Mouse (Mus musculus): ENCODE results near the gene Fbxl3. TPM values are rescaled to one million over a fixed set of nuclear protein-coding genes. Genes with fewer than 3 reads are reported as not detected.

The Fbxl3 gene
- polyA plus RNA-seq, 1 experiment = 10.4 TPM

GRCm38 (mm10) chr14:103095826-103096225 lies 3.5 kb downstream of the Fbxl3 start:
- no peaks in the 10 kb centered on the region for H3K27me3 ChIP-seq (ENCODE audit: control insufficient read depth, insufficient read depth, insufficient read length)
- H3K36me3 ChIP-seq (ENCODE audit: control insufficient read depth, insufficient read depth) = no peaks in the 10 kb centered on the region
- no peak overlapping the region for H3ac ChIP-seq (ENCODE audit: control insufficient read depth, insufficient read length)
- H3K4me3 ChIP-seq = no peak overlapping the region
- TF ChIP-seq CEBPB (IDR thresholded peaks at IDR 0.05; ENCODE audit: insufficient read depth, poor library complexity, severe bottlenecking) (no peak), E2F4 (IDR thresholded peaks at IDR 0.05; ENCODE audit: insufficient read depth) (no peak), POLR2A (IDR thresholded peaks at IDR 0.05; ENCODE audit: insufficient read length, low read depth) (no peak), USF1 (IDR thresholded peaks at IDR 0.05; ENCODE audit: low read depth) (no peak), MAX (IDR thresholded peaks at IDR 0.05; ENCODE audit: low read depth) (no peak), TCF12 (IDR thresholded peaks at IDR 0.05; ENCODE audit: insufficient read depth, poor library complexity, severe bottlenecking) (no peak), SRF (IDR thresholded peaks at IDR 0.05; ENCODE audit: control insufficient read depth, insufficient read length, low read depth) (no peak), POLR2AphosphoS2 (IDR thresholded peaks at IDR 0.05; ENCODE audit: insufficient read length, low read depth) (no peak), MYOG (IDR thresholded peaks at IDR 0.05; ENCODE audit: control insufficient read depth in 1 of 3, insufficient read depth in 1 of 3, insufficient read length in 2 of 3, low read depth in 2 of 3) (no peak), TCF3 (IDR thresholded peaks at IDR 0.05; ENCODE audit: insufficient read length, low read depth) (no peak), REST (IDR thresholded peaks at IDR 0.05; ENCODE audit: insufficient read depth, insufficient read length) (no peak), MYOD1 (IDR thresholded peaks at IDR 0.05; ENCODE audit: control insufficient read depth in 1 of 3, insufficient read length in 2 of 3, low read depth in 2 of 3) (no peak)
- H3K4me2 ChIP-seq (ENCODE audit: low read depth) = no peak overlapping the region
- peaks cover 75% of the 10 kb centered on the region for H3K79me2 ChIP-seq (ENCODE audit: control insufficient read depth, insufficient read depth)

GRCm38 (mm10) chr14:103095036-103095435 lies 4.3 kb downstream of the Fbxl3 start:
- H3ac ChIP-seq (ENCODE audit: control insufficient read depth, insufficient read length) = no peak overlapping the region
- H3K27me3 ChIP-seq (ENCODE audit: control insufficient read depth, insufficient read depth, insufficient read length) = no peaks in the 10 kb centered on the region
- peaks cover 77% of the 10 kb centered on the region for H3K79me2 ChIP-seq (ENCODE audit: control insufficient read depth, insufficient read depth)
- no peak for TF ChIP-seq SRF (IDR thresholded peaks at IDR 0.05; ENCODE audit: control insufficient read depth, insufficient read length, low read depth)
- TF ChIP-seq REST (IDR thresholded peaks at IDR 0.05; ENCODE audit: insufficient read depth, insufficient read length) = no peak
- no peak for TF ChIP-seq TCF3 (IDR thresholded peaks at IDR 0.05; ENCODE audit: insufficient read length, low read depth)
- no peak for TF ChIP-seq E2F4 (IDR thresholded peaks at IDR 0.05; ENCODE audit: insufficient read depth)
- no peak for TF ChIP-seq USF1 (IDR thresholded peaks at IDR 0.05; ENCODE audit: low read depth)
- no peak for TF ChIP-seq CEBPB (IDR thresholded peaks at IDR 0.05; ENCODE audit: insufficient read depth, poor library complexity, severe bottlenecking)
- TF ChIP-seq MYOD1 (IDR thresholded peaks at IDR 0.05; ENCODE audit: control insufficient read depth in 1 of 3, insufficient read length in 2 of 3, low read depth in 2 of 3) = no peak
- no peak for TF ChIP-seq POLR2A (IDR thresholded peaks at IDR 0.05; ENCODE audit: insufficient read length, low read depth)
- no peak for TF ChIP-seq TCF12 (IDR thresholded peaks at IDR 0.05; ENCODE audit: insufficient read depth, poor library complexity, severe bottlenecking)
- TF ChIP-seq MYOG (IDR thresholded peaks at IDR 0.05; ENCODE audit: control insufficient read depth in 1 of 3, insufficient read depth in 1 of 3, insufficient read length in 2 of 3, low read depth in 2 of 3) = no peak
- TF ChIP-seq POLR2AphosphoS2 (IDR thresholded peaks at IDR 0.05; ENCODE audit: insufficient read length, low read depth) = no peak
- TF ChIP-seq MAX (IDR thresholded peaks at IDR 0.05; ENCODE audit: low read depth) = no peak
- H3K4me2 ChIP-seq (ENCODE audit: low read depth) = no peak overlapping the region
- no peak overlapping the region for H3K4me3 ChIP-seq
- no peaks in the 10 kb centered on the region for H3K36me3 ChIP-seq (ENCODE audit: control insufficient read depth, insufficient read depth)

GRCm38 (mm10) chr14:103093670-103094069 lies 5.7 kb downstream of the Fbxl3 start:
- no peak overlapping the region for H3K4me3 ChIP-seq
- H3ac ChIP-seq (ENCODE audit: control insufficient read depth, insufficient read length) = no peak overlapping the region
- H3K27me3 ChIP-seq (ENCODE audit: control insufficient read depth, insufficient read depth, insufficient read length) = no peaks in the 10 kb centered on the region
- no peak overlapping the region for H3K4me2 ChIP-seq (ENCODE audit: low read depth)
- peaks cover 9% of the 10 kb centered on the region for H3K36me3 ChIP-seq (ENCODE audit: control insufficient read depth, insufficient read depth)
- H3K79me2 ChIP-seq (ENCODE audit: control insufficient read depth, insufficient read depth) = peaks cover 77% of the 10 kb centered on the region
- TF ChIP-seq MYOG (IDR thresholded peaks at IDR 0.05; ENCODE audit: control insufficient read depth in 1 of 3, insufficient read depth in 1 of 3, insufficient read length in 2 of 3, low read depth in 2 of 3) = no peak
- TF ChIP-seq TCF12 (IDR thresholded peaks at IDR 0.05; ENCODE audit: insufficient read depth, poor library complexity, severe bottlenecking) = no peak
- TF ChIP-seq REST (IDR thresholded peaks at IDR 0.05; ENCODE audit: insufficient read depth, insufficient read length) = no peak
- TF ChIP-seq POLR2AphosphoS2 (IDR thresholded peaks at IDR 0.05; ENCODE audit: insufficient read length, low read depth) = no peak
- TF ChIP-seq SRF (IDR thresholded peaks at IDR 0.05; ENCODE audit: control insufficient read depth, insufficient read length, low read depth) = no peak
- TF ChIP-seq TCF3 (IDR thresholded peaks at IDR 0.05; ENCODE audit: insufficient read length, low read depth) = no peak
- no peak for TF ChIP-seq MYOD1 (IDR thresholded peaks at IDR 0.05; ENCODE audit: control insufficient read depth in 1 of 3, insufficient read length in 2 of 3, low read depth in 2 of 3)
- no peak for TF ChIP-seq MAX (IDR thresholded peaks at IDR 0.05; ENCODE audit: low read depth)
- no peak for TF ChIP-seq POLR2A (IDR thresholded peaks at IDR 0.05; ENCODE audit: insufficient read length, low read depth)
- no peak for TF ChIP-seq E2F4 (IDR thresholded peaks at IDR 0.05; ENCODE audit: insufficient read depth)
- no peak for TF ChIP-seq CEBPB (IDR thresholded peaks at IDR 0.05; ENCODE audit: insufficient read depth, poor library complexity, severe bottlenecking)
- no peak for TF ChIP-seq USF1 (IDR thresholded peaks at IDR 0.05; ENCODE audit: low read depth)

GRCm38 (mm10) chr14:103093236-103093635 lies 6.1 kb downstream of the Fbxl3 start:
- Histone ChIP-seq H3K4me3 (no peak overlapping the region), H3K79me2 (ENCODE audit: control insufficient read depth, insufficient read depth) (peaks cover 74% of the 10 kb centered on the region), H3K27me3 (ENCODE audit: control insufficient read depth, insufficient read depth, insufficient read length) (no peaks in the 10 kb centered on the region), H3ac (ENCODE audit: control insufficient read depth, insufficient read length) (no peak overlapping the region), H3K36me3 (ENCODE audit: control insufficient read depth, insufficient read depth) (peaks cover 10% of the 10 kb centered on the region), H3K4me2 (ENCODE audit: low read depth) (no peak overlapping the region)
- TF ChIP-seq TCF12 (IDR thresholded peaks at IDR 0.05; ENCODE audit: insufficient read depth, poor library complexity, severe bottlenecking) (no peak), REST (IDR thresholded peaks at IDR 0.05; ENCODE audit: insufficient read depth, insufficient read length) (no peak)

GRCm38 (mm10) chr14:103088624-103089023 lies 10.7 kb downstream of the Fbxl3 start:
- peaks cover 42% of the 10 kb centered on the region for H3K36me3 ChIP-seq (ENCODE audit: control insufficient read depth, insufficient read depth)
- no peak overlapping the region for H3K4me3 ChIP-seq
- no peak for TF ChIP-seq MYOD1 (IDR thresholded peaks at IDR 0.05; ENCODE audit: control insufficient read depth in 1 of 3, insufficient read length in 2 of 3, low read depth in 2 of 3)
- no peak for TF ChIP-seq TCF12 (IDR thresholded peaks at IDR 0.05; ENCODE audit: insufficient read depth, poor library complexity, severe bottlenecking)
- no peak for TF ChIP-seq POLR2A (IDR thresholded peaks at IDR 0.05; ENCODE audit: insufficient read length, low read depth)
- TF ChIP-seq CEBPB (IDR thresholded peaks at IDR 0.05; ENCODE audit: insufficient read depth, poor library complexity, severe bottlenecking) = no peak
- no peak for TF ChIP-seq POLR2AphosphoS2 (IDR thresholded peaks at IDR 0.05; ENCODE audit: insufficient read length, low read depth)
- no peak for TF ChIP-seq MAX (IDR thresholded peaks at IDR 0.05; ENCODE audit: low read depth)
- TF ChIP-seq E2F4 (IDR thresholded peaks at IDR 0.05; ENCODE audit: insufficient read depth) = no peak
- no peak for TF ChIP-seq USF1 (IDR thresholded peaks at IDR 0.05; ENCODE audit: low read depth)
- TF ChIP-seq MYOG (IDR thresholded peaks at IDR 0.05; ENCODE audit: control insufficient read depth in 1 of 3, insufficient read depth in 1 of 3, insufficient read length in 2 of 3, low read depth in 2 of 3) = no peak
- no peak for TF ChIP-seq SRF (IDR thresholded peaks at IDR 0.05; ENCODE audit: control insufficient read depth, insufficient read length, low read depth)
- H3ac ChIP-seq (ENCODE audit: control insufficient read depth, insufficient read length) = no peak overlapping the region
- H3K79me2 ChIP-seq (ENCODE audit: control insufficient read depth, insufficient read depth) = peaks cover 41% of the 10 kb centered on the region
- no peak overlapping the region for H3K4me2 ChIP-seq (ENCODE audit: low read depth)
- no peaks in the 10 kb centered on the region for H3K27me3 ChIP-seq (ENCODE audit: control insufficient read depth, insufficient read depth, insufficient read length)

Data from myocyte (in vitro differentiated cells).